Mouse (Mus musculus): ENCODE measurements at regions not wholly inside any gene's neighbourhood (a gene's known extent, or its start where the extent isn't known, plus 50 kb on each side); places are given as distances from the start of the nearest gene placed in this dataset.
A peak's percentile ranks its signal among the peaks of the same experiment; 100 is the strongest.

DNA sequence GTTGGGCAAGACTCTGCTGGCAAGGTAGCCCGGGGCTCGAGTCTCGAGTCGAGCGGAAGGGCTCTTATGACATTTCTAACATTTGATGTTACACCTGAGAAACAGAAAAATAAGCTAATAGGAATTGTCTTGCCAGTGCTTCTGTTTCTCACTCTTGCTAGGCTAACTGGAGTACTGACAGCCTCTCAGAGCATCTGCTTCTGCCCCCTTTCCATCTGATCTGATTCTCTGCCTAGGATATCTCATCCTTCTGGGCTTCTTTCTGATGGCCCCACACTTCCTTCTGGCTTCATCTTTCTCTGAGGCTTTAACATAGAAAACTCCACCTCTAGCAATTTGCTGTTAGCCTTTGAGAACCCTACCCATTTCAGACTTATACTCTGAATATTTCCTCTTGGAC lies 95.0 kb upstream of the Arhgef9 start:
- no peak for DNase-seq (ENCODE audit: low spot score)

GRCm38 (mm10) chrX:95282038-95282437 lies 85.4 kb upstream of the Arhgef9 start:
- DNase-seq (ENCODE audit: low spot score), result no peak

GRCm38 (mm10) chrX:95253517-95253916 lies 56.9 kb upstream of the Arhgef9 start:
- peak; percentile 33 for DNase-seq (ENCODE audit: low spot score)

Measured in ovary, postnatal 36 days (tissue).